Mouse (Mus musculus): ENCODE measurements at regions not wholly inside any gene's neighbourhood (a gene's known extent, or its start where the extent isn't known, plus 50 kb on each side); places are given as distances from the start of the nearest gene placed in this dataset.

GRCm38 (mm10) chr13:51920511-51921351 lies 74.3 kb downstream of the Gadd45g start:
- H3K4me2 ChIP-seq (ENCODE audit: low read depth, low read length), result peak overlapping the region; percentile 13; the same call in 1 of the 2 replicates
- 0 out of 2 replicates have a peak, but pooled peaks cover 5% of the 10 kb centered on the region for H3K27me3 ChIP-seq (replicated peaks; ENCODE audit: control insufficient read depth, insufficient read depth, low read length)
- H3K9ac ChIP-seq (ENCODE audit: low read depth, low read length), result peak overlapping the region; percentile 25; the same call in 1 of the 2 replicates
- H3K4me3 ChIP-seq (ENCODE audit: low read depth, low read length), result no peak overlapping the region
- WGBS, result 5% methylated on average over 14 of the region's 15 CpGs
- ATAC-seq (ENCODE audit: low read depth), result peak; percentile 87
- no peaks in the 10 kb centered on the region for H3K36me3 ChIP-seq (ENCODE audit: control insufficient read depth, insufficient read depth, low read length)
- peak; percentile 93 for DNase-seq (ENCODE audit: low spot score)
- no peaks in the 10 kb centered on the region for H3K9me3 ChIP-seq (ENCODE audit: control insufficient read depth, low read length)
- H3K4me1 ChIP-seq (ENCODE audit: control insufficient read depth, insufficient read depth, low read length), result peaks cover 34% of the 10 kb centered on the region
- H3K27ac ChIP-seq (replicated peaks; ENCODE audit: low read depth, low read length), result peak overlapping the region; percentile 44; the same call in 1 of the 2 replicates

- WGBS, result 43% methylated on average over 5 of the region's 5 CpGs
- ATAC-seq (ENCODE audit: low read depth) (no peak), DNase-seq (ENCODE audit: low spot score) (no peak)
- H3K36me3 ChIP-seq (ENCODE audit: control insufficient read depth, insufficient read depth, low read length), result no peaks in the 10 kb centered on the region
- no peaks in the 10 kb centered on the region for H3K9me3 ChIP-seq (ENCODE audit: control insufficient read depth, low read length)
- no peak overlapping the region for H3K9ac ChIP-seq (ENCODE audit: low read depth, low read length)
- H3K4me3 ChIP-seq (ENCODE audit: low read depth, low read length), result no peak overlapping the region
- H3K27me3 ChIP-seq (replicated peaks; ENCODE audit: control insufficient read depth, insufficient read depth, low read length), result 0 out of 2 replicates have a peak, but pooled peaks cover 5% of the 10 kb centered on the region
- H3K27ac ChIP-seq (replicated peaks; ENCODE audit: low read depth, low read length), result peak overlapping the region; percentile 44; the same call in 1 of the 2 replicates
- peaks cover 34% of the 10 kb centered on the region for H3K4me1 ChIP-seq (ENCODE audit: control insufficient read depth, insufficient read depth, low read length)
- peak overlapping the region; percentile 13; the same call in 1 of the 2 replicates for H3K4me2 ChIP-seq (ENCODE audit: low read depth, low read length)
Measured at GRCm38 (mm10) chr13:51921550-51921949, 75.1 kb downstream of the Gadd45g start.

GRCm38 (mm10) chr13:51926764-51927163 lies 80.3 kb downstream of the Gadd45g start:
- H3K4me2 ChIP-seq (ENCODE audit: low read depth, low read length), result no peak overlapping the region
- H3K4me3 ChIP-seq (ENCODE audit: low read depth, low read length), result no peak overlapping the region
- H3K27ac ChIP-seq (replicated peaks; ENCODE audit: low read depth, low read length), result no peak overlapping the region
- H3K36me3 ChIP-seq (ENCODE audit: control insufficient read depth, insufficient read depth, low read length), result no peaks in the 10 kb centered on the region
- H3K27me3 ChIP-seq (replicated peaks; ENCODE audit: control insufficient read depth, insufficient read depth, low read length), result no peaks in the 10 kb centered on the region
- no peaks in the 10 kb centered on the region for H3K9me3 ChIP-seq (ENCODE audit: control insufficient read depth, low read length)
- H3K4me1 ChIP-seq (ENCODE audit: control insufficient read depth, insufficient read depth, low read length), result peaks cover 5% of the 10 kb centered on the region
- DNase-seq (ENCODE audit: low spot score) (peak; percentile 55), ATAC-seq (ENCODE audit: low read depth) (peak; percentile 27; the same call in 1 of the 2 replicates)
- H3K9ac ChIP-seq (ENCODE audit: low read depth, low read length), result no peak overlapping the region
- WGBS, result 66% methylated on average over 7 of the region's 10 CpGs

- Histone ChIP-seq H3K4me1 (ENCODE audit: control insufficient read depth, insufficient read depth, low read length) (peaks cover 4% of the 10 kb centered on the region; the same call in 1 of the 2 replicates), H3K27ac (replicated peaks; ENCODE audit: low read depth, low read length) (no peak overlapping the region), H3K36me3 (ENCODE audit: control insufficient read depth, insufficient read depth, low read length) (no peaks in the 10 kb centered on the region), H3K4me2 (ENCODE audit: low read depth, low read length) (no peak overlapping the region), H3K9ac (ENCODE audit: low read depth, low read length) (no peak overlapping the region), H3K9me3 (ENCODE audit: control insufficient read depth, low read length) (no peaks in the 10 kb centered on the region), H3K27me3 (replicated peaks; ENCODE audit: control insufficient read depth, insufficient read depth, low read length) (no peaks in the 10 kb centered on the region), H3K4me3 (ENCODE audit: low read depth, low read length) (no peak overlapping the region)
- 53% methylated on average over 2 of the region's 2 CpGs for WGBS
- DNase-seq (ENCODE audit: low spot score), result no peak
- no peak for ATAC-seq (ENCODE audit: low read depth)
Measured at GRCm38 (mm10) chr13:51929730-51930129, 83.3 kb downstream of the Gadd45g start.

GRCm38 (mm10) chr13:51930301-51930747 lies 83.8 kb downstream of the Gadd45g start:
- 34% methylated on average over 4 of the region's 6 CpGs for WGBS
- Histone ChIP-seq H3K9ac (ENCODE audit: low read depth, low read length) (no peak overlapping the region), H3K27me3 (replicated peaks; ENCODE audit: control insufficient read depth, insufficient read depth, low read length) (no peaks in the 10 kb centered on the region), H3K9me3 (ENCODE audit: control insufficient read depth, low read length) (no peaks in the 10 kb centered on the region), H3K4me2 (ENCODE audit: low read depth, low read length) (no peak overlapping the region), H3K27ac (replicated peaks; ENCODE audit: low read depth, low read length) (no peak overlapping the region), H3K36me3 (ENCODE audit: control insufficient read depth, insufficient read depth, low read length) (no peaks in the 10 kb centered on the region), H3K4me1 (ENCODE audit: control insufficient read depth, insufficient read depth, low read length) (peaks cover 4% of the 10 kb centered on the region; the same call in 1 of the 2 replicates), H3K4me3 (ENCODE audit: low read depth, low read length) (no peak overlapping the region)
- DNase-seq (ENCODE audit: low spot score) (no peak), ATAC-seq (ENCODE audit: low read depth) (0 out of 2 replicates have a peak, but pooled peaks have one; percentile 18)

DNA sequence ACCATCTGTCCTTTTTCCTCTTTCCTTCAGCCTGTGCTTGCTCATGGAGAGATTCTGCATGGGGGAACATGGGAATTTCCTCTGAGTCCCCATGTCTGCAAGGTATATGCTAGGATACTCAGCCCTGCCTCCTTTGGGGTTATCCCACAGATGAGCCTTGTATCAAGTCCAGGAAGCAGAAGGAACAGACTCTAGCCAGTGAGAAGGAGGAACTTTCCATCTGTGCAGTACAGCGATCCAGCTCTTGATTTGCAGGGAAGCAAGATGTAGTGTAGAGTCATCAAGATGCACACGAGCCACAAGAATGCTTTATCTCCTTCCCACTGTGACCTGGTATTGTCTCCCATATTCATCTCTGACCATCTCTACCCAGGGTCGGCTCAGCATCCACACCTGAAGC lies 84.5 kb downstream of the Gadd45g start:
- ATAC-seq (ENCODE audit: low read depth) (no peak), DNase-seq (ENCODE audit: low spot score) (no peak)
- H3K4me2 ChIP-seq (ENCODE audit: low read depth, low read length), result no peak overlapping the region
- no peak overlapping the region for H3K4me3 ChIP-seq (ENCODE audit: low read depth, low read length)
- WGBS, result 80% methylated on average over 3 of the region's 3 CpGs
- no peaks in the 10 kb centered on the region for H3K27me3 ChIP-seq (replicated peaks; ENCODE audit: control insufficient read depth, insufficient read depth, low read length)
- H3K9me3 ChIP-seq (ENCODE audit: control insufficient read depth, low read length), result no peaks in the 10 kb centered on the region
- H3K9ac ChIP-seq (ENCODE audit: low read depth, low read length), result no peak overlapping the region
- no peak overlapping the region for H3K27ac ChIP-seq (replicated peaks; ENCODE audit: low read depth, low read length)
- peaks cover 4% of the 10 kb centered on the region; the same call in 1 of the 2 replicates for H3K4me1 ChIP-seq (ENCODE audit: control insufficient read depth, insufficient read depth, low read length)
- no peaks in the 10 kb centered on the region for H3K36me3 ChIP-seq (ENCODE audit: control insufficient read depth, insufficient read depth, low read length)

DNA sequence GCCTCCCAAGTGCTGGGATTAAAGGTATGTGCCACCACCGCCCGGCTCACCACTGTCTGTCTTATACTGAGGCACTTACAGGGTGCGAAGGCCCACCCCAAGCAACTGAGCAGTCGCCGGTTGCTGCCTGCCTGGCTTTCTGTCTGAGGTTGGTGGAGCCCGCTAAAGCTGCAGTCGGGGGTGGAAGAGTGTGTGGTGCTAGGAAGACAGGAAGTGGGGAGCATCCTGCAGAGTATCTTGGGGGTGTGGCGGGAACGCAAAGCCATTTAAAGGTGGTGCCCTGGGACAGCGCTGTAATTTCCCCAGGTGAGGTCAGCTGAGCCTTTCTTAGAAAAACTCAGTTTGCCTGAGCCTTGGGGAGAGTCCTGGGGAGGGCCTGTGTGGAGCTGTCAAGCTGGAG lies 89.3 kb downstream of the Gadd45g start:
- no peaks in the 10 kb centered on the region for H3K36me3 ChIP-seq (ENCODE audit: control insufficient read depth, insufficient read depth, low read length)
- H3K27me3 ChIP-seq (replicated peaks; ENCODE audit: control insufficient read depth, insufficient read depth, low read length), result no peaks in the 10 kb centered on the region
- no peak for ATAC-seq (ENCODE audit: low read depth)
- H3K4me2 ChIP-seq (ENCODE audit: low read depth, low read length), result no peak overlapping the region
- no peaks in the 10 kb centered on the region for H3K4me1 ChIP-seq (ENCODE audit: control insufficient read depth, insufficient read depth, low read length)
- no peak for DNase-seq (ENCODE audit: low spot score)
- no peaks in the 10 kb centered on the region for H3K9me3 ChIP-seq (ENCODE audit: control insufficient read depth, low read length)
- H3K27ac ChIP-seq (replicated peaks; ENCODE audit: low read depth, low read length), result no peak overlapping the region
- no peak overlapping the region for H3K4me3 ChIP-seq (ENCODE audit: low read depth, low read length)
- H3K9ac ChIP-seq (ENCODE audit: low read depth, low read length), result no peak overlapping the region
- 86% methylated on average over 10 of the region's 10 CpGs for WGBS

DNA sequence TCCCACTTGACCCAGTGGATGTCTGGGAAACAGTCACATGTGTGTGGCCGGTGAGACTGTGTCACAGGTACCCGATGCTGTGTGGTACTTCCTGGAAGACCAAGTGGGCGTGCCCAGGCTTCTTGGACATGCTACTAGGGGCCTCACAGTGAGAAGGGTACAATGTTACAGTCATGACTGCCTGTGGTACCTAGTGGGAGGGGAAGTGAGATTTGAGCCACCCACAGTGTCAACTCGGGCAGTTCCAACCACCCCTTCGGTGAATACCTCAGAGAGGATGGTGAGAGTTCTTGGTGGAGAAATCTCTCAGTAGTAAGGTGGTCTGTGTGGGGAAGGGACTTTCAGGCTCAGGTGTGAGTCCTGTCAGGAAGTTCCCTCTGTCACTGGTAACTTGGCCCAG lies 90.0 kb downstream of the Gadd45g start:
- ATAC-seq (ENCODE audit: low read depth) (no peak), DNase-seq (ENCODE audit: low spot score) (no peak)
- no peaks in the 10 kb centered on the region for H3K36me3 ChIP-seq (ENCODE audit: control insufficient read depth, insufficient read depth, low read length)
- no peak overlapping the region for H3K9ac ChIP-seq (ENCODE audit: low read depth, low read length)
- WGBS, result 79% methylated on average over 5 of the region's 5 CpGs
- H3K9me3 ChIP-seq (ENCODE audit: control insufficient read depth, low read length), result no peaks in the 10 kb centered on the region
- no peak overlapping the region for H3K4me3 ChIP-seq (ENCODE audit: low read depth, low read length)
- H3K4me1 ChIP-seq (ENCODE audit: control insufficient read depth, insufficient read depth, low read length), result no peaks in the 10 kb centered on the region
- no peaks in the 10 kb centered on the region for H3K27me3 ChIP-seq (replicated peaks; ENCODE audit: control insufficient read depth, insufficient read depth, low read length)
- H3K4me2 ChIP-seq (ENCODE audit: low read depth, low read length), result no peak overlapping the region
- H3K27ac ChIP-seq (replicated peaks; ENCODE audit: low read depth, low read length), result no peak overlapping the region

All from embryonic facial prominence, embryonic 14.5 days (tissue).